Mouse (Mus musculus): Measurements from ENCODE around the gene Gm3147. TPM values are rescaled to one million over a fixed set of nuclear protein-coding genes. Genes with fewer than 3 reads are reported as not detected.
"Not testable (repeated sequence)": the region's sequence is repeated elsewhere in the genome, so short reads cannot be mapped to it uniquely, and the experiment has no call there.

Gm3147 gene
- not detected for total RNA-seq (2021)

DNA sequence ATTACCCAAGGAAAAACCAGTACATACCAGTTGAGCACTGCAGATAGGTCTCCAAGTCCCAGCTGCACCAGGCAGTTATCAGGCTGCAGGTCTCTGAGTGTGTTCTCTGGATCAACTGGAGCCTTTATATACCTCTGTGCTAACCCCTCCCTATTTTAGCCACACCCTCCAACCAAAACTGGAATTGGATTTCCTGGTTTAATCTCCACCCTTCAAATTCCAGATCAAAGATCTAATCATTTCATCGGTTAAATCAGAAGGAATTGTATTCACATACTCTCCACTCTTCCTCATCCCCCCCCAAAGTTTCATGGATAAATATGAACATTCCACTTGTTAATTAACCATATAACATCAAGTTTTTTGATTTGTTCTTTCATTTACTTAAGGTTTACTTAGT lies at the start of gene Gm3147:
TSS of gene Gm3147 (minus strand) at position 101 of the 400 bp plus-strand sequence.
- DNase-seq; intact Hi-C loops (cut with DNase I): not testable (repeated sequence)

GRCm38 (mm10) chr5:94648082-94648481 lies 31.9 kb upstream of the Gm3147 start, which contains the start of gene Gm6205:
TSS of gene Gm6205 (plus strand) at chr5:94648382.
- intact Hi-C loops (cut with DNase I); DNase-seq: not testable (repeated sequence)

GRCm38 (mm10) chr5:94623679-94624078 lies 7.5 kb upstream of the Gm3147 start, which contains the start of gene Gm6509:
TSS of gene Gm6509 (plus strand) at chr5:94623979.
- DNase-seq; intact Hi-C loops (cut with DNase I): not testable (repeated sequence)

Other genes with a start within 250 kb of the Gm3147 start
- not detected for gene Gm7682, start 170.6 kb downstream of the Gm3147 start, total RNA-seq (2021)
- not detected for gene Gm3139, start 90.1 kb downstream of the Gm3147 start, total RNA-seq (2021)
- not detected for gene Gm6509, start 7.6 kb upstream of the Gm3147 start, total RNA-seq (2021)
- gene Gm6205, start 32.0 kb upstream of the Gm3147 start, total RNA-seq (2021), result not detected
- gene Gm3183, start 249.1 kb upstream of the Gm3147 start, total RNA-seq (2021), result not detected

Data from heart, postnatal 10 days (tissue).